Mouse (Mus musculus) forelimb bud, embryonic 11.5 days (tissue): ENCODE data around the gene Gls2.
A peak's percentile ranks its signal among the peaks of the same experiment; 100 is the strongest.
"Not testable (repeated sequence)": the region's sequence is repeated elsewhere in the genome, so short reads cannot be mapped to it uniquely, and the experiment has no call there.

Experiments
- DNase-seq: peaks from one replicate; pipeline ENCODE4 v3.0.0-alpha.2; 2012; ENCODE audit warnings: low read depth, low spot score

The Gls2 gene

GRCm38 (mm10) chr10:128194551-128195461, 549 bp downstream of the Gls2 start:
- DNase-seq: no peak

GRCm38 (mm10) chr10:128201856-128202255, 7.6 kb downstream of the Gls2 start:
- no peak for DNase-seq

- no peak for DNase-seq
Measured at GRCm38 (mm10) chr10:128204941-128205340, 10.7 kb downstream of the Gls2 start.

GRCm38 (mm10) chr10:128208326-128208725, 14.1 kb downstream of the Gls2 start:
- no peak for DNase-seq

DNA sequence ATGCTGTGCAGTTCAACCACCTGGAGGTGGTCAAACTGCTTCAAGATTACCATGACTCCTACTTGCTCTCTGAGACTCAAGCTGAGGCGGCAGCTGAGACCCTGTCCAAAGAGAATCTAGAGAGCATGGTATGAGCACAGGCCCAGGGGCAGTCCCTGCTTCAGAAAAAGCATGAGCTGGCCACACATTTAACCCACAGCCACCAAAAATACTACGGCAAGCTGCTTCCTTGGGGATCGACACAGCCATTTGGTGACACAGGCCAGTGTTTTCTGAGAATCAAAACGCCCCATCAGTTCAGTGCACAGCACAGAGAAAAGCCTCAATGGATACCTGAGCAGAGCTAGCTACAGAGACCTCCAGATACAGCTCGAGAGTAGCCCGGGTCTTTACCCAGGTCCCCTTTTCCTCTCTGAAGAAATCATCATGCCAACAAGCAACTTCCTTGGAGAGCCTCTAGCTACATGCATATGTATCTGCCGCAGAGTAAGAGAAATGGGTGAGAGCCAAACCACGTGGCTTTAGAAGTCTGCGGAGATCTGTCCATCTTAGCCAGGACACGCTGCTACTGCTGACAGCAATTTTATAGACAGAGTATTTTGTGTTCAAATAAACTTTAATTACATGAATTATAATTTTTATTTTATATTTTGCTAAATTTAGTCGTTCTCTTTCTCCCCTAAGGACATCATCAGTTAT, 15.2 kb downstream of the Gls2 start:
- DNase-seq: no peak

GRCm38 (mm10) chr10:128210131-128210530, 15.9 kb downstream of the Gls2 start:
- DNase-seq: no peak

DNA sequence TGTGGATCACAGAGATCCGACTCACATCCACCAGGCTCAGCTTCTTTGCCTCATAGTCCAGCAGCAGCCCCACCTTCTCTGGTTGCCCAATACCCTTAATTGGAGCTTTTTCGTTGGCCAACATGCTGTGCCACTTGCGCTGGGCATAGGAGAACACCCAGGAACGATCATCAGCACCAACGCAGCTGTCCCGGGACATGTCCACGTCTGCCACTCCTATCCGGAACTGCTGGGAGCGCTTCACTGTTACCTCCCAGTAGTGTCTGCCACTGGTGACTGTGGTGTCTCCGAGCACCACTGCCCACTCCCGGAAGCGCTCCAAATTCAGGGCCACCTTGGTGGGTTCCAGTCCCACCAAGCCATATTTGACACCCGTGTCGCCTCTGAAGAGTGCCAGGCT, 16.7 kb downstream of the Gls2 start:
- DNase-seq: no peak

- peak; percentile 90 for DNase-seq
Measured at GRCm38 (mm10) chr10:128211390-128212108, 17.3 kb downstream of the Gls2 start, which contains the start of gene Spryd4. TSS of gene Spryd4 (minus strand) at chr10:128211807.

- no peak for DNase-seq
Measured at GRCm38 (mm10) chr10:128212148-128212547, 17.9 kb downstream of the Gls2 start.

GRCm38 (mm10) chr10:128212871-128213323, 18.6 kb downstream of the Gls2 start:
- peak; percentile 79 for DNase-seq

DNA sequence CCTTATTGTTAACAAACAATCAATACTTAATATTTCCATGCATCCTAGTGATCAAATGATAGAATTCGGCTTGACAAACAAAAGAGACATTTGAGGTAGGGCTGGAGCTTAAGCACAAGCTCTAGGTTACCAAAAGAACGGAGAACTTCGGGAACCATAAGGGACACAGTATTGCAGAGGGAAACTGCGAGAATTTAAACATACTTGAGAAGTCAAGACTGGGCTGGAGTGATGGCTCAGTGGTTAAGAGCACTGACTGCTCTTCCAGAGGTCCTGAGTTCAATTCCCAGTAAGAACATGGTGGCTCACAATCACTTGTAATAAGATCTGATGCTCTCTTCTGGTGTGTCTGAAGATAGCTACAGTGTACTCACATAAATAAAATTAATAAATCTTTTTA, 19.9 kb downstream of the Gls2 start:
- DNase-seq: not testable (repeated sequence)

DNA sequence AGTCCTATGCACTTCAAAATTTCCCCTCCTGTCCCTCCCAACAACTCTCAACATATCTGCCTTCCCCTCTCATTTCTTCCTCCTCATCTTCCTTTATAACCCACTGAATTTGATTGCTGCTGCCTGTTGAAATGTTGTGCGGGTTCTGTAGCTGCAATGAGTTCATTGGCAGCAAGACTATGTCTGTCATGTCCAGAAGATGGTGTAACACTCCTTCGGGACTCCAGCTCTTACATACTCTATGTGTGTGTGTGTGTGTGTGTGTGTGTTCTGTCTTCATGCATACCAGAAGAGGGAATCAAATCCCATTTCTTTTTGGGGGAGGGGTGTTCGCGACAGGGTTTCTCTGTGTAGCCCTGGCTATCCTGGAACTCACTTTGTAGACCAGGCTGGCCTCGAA, 20.7 kb downstream of the Gls2 start:
- DNase-seq: no peak

DNA sequence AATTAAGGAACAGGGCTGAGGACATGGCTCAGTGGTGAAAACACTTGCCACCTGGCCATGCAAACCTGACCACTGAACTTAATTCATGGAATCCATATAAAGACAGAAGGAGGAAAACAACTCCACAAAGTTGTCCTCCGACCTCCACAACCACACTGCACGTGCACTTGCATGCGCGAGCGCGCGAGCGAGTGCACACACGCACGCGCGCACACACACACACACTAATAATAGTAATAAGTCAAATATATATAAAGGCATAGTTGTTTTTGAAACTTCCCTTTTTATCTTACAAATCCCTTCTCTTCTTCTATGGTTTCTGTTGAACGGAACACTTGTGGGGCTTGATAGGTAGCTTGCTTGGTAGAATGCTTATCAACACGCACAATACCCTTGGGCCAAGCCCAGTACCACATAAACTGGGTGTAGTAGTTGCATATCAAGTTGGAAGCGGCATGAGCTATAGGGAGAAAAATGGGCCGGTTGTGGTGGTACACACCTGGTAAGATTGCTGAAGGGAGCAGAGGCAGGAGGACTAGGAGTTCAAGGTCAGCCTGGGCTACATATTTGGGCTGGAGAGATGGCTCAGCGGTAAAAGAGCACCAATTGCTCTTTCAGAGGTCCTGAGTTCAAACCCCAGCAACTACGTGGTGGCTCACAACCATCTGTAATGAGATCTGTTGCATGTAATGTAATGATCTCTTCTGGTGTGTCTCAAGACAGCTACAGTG, 24.3 kb downstream of the Gls2 start:
- no peak for DNase-seq

DNA sequence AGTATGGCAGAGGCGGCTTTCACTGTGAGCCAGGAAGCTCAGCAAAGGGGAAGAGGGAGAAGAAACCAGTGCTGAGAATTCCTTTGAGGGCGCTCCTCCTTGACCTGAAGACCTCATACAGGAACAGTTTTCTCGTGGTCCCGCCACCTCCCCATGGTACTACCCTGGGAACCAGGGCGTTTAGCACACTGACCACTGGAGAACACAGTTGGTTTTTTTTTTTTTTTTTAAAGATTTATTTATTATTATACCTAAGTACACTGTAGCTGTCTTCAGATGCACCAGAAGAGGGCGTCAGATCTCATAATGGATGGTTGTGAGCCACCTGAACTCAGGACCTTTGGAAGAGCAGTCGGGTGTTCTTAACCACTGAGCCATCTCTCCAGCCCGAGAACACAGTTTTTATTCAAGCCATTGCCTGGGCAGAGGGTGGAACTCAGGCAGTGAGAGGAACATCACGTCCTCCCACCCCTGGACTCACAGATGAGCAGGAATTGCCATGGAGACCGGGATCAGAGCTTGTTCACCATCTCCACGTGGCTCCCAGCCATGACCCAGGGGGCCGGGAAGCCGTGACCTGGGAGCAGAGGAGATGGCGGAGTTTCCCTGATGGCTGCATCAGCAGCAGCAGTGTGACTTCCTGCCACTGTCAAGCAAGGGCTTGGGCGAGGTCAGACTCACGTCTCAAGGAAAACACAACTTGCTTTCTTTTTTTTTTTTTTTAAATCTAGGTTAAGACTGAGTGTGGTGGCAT, 27.5 kb downstream of the Gls2 start:
- DNase-seq: no peak

GRCm38 (mm10) chr10:128225064-128225463, 30.8 kb downstream of the Gls2 start:
- DNase-seq: no peak

GRCm38 (mm10) chr10:128225538-128225937, 31.3 kb downstream of the Gls2 start, which contains the start of gene Mip:
TSS of gene Mip (plus strand) at chr10:128225838.
- DNase-seq: no peak

DNA sequence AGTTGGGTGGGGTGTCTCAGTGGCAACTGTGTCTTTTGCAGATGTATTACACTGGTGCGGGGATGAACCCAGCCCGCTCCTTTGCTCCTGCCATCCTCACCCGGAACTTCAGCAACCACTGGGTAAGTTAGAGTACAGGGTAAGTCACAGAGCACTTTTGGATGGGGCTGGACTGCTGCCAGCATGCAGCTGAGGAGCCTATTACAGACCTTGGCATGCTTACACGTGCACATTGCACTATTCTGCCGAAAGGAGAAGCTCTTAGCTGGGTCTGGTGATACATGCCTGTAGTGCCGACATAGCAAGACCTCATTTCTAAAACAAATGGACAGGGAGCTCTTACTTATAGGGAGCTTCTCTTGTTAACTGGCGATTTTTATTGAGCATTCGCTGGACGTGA, 33.3 kb downstream of the Gls2 start:
- DNase-seq: no peak

DNA sequence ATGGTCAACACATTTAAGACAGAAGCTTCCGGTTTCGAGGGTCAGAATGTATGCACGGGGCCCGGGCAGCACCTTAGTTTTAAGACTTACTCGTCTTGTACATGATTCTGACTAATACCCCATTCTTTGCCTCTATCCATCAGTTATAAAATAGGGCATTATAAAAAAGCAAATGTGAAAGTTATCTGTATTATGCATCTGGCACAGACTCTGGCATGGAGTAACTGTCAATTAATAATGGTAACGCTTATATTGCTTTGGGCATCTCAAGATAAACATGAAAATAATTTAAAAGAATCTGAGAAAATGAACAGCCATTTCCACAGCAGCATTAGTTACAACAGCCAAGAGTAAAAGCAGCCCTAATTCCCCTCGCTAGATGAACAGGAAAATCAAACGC, 33.8 kb downstream of the Gls2 start:
- DNase-seq: no peak

DNA sequence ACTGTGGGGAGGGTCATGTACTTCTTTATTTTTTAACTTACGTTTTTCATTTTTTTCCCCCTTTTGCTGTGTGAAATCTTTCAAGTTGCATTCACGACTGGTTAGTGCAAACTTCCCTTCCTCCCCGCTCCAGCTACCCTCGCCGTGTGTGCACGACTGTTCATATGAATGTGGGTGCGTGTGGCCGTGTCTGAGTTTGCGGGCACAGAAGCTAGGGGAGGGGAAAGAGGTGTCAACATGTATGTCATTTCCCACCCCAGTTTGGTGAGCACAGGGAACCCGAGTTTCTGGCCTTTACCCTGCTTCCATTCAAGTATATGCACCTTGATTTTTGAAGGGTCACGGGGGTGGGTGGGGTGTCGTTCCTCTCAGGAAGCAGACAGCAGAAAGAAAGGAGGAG, 36.3 kb downstream of the Gls2 start:
- no peak for DNase-seq

DNA sequence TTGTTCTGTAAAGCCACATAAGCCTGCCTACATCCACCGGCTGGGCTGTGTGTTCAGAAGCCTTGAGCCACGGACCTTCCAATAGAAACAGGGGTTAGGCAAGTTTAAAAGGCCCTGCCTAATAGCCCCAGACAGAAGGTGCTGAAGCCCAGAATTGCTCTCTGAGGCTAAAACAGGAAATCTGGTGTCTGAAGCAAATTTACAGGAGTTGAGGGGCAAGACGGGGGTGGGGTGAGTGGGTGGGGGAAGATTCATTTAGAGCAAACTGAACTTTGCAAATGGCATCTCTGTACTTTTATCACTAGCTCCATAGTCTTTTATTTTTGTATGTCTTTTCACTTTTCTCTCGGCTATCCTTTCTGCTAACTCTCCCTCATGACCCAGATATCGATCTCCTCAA, 36.9 kb downstream of the Gls2 start:
- no peak for DNase-seq
